Mouse (Mus musculus) c-Kit-positive CD71-positive TER-119-negative erythroid progenitor cells, embryonic 14.5 days (primary cell): ENCODE measurements around the gene Kcnk5.

ENCODE experiments used
- DNase-seq: peaks from one replicate; pipeline ENCODE4 v3.0.0-alpha.2; 2013; ENCODE audit warnings: low read depth

Kcnk5 gene

DNA sequence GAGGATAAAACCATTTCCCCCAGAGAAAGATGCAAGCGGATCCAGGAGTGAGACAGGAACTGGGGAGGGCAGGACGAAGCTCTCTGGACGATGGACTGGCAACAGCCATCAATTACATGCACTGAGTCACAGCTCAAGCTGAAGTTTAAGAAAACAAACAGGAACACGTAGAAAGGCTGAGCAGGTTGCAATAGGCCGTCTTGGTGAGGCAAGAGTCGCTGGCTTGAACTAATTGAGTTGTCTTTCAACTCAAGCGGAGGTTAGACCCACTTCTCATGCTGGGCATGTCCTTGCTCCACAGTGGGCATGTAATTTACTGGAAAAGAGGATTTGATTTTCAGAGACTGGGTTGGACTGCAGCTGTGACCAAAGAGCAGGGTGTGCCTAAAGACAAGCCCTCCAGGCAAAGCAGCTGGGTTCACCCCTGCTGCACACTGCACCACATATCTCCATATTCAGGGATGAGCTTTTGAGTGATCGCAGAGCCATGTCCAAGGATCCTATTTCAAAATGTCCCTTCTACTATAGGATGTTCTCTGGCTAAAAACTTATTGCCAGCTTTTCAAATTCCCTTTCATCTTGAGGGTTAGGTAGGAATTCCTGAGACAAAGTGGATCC is 19.6 kb upstream of the Kcnk5 start:
- DNase-seq, result no peak

DNA sequence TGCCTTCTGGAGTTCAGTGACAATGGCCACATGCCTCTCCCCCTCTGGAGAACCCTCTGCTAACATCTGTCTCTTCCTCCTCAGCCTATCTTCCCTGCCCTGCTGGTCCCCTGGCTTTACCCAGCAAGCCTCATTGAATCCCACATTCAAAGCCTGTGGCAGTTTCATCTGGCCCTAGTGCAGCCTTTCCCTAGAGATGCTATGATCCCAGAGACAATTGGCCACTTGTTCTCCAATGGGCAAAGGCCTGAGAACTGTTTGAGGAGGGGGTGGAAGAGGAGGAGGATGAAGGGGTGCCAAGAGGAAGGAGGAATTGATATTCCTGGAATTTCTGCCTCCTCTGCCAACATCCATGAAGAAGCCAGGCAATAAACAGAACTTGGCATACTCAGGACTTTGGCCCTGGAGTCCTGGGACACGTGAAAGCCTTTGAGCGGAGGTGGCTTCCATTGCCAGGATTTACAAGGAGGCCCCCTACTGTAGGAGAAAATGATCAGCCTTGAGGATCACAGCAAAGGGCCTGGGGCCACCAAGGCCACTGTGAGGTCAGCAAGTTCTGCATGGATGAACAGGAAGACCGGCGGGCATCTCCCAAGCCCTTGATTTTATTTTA is 11.6 kb upstream of the Kcnk5 start:
- no peak for DNase-seq

DNA sequence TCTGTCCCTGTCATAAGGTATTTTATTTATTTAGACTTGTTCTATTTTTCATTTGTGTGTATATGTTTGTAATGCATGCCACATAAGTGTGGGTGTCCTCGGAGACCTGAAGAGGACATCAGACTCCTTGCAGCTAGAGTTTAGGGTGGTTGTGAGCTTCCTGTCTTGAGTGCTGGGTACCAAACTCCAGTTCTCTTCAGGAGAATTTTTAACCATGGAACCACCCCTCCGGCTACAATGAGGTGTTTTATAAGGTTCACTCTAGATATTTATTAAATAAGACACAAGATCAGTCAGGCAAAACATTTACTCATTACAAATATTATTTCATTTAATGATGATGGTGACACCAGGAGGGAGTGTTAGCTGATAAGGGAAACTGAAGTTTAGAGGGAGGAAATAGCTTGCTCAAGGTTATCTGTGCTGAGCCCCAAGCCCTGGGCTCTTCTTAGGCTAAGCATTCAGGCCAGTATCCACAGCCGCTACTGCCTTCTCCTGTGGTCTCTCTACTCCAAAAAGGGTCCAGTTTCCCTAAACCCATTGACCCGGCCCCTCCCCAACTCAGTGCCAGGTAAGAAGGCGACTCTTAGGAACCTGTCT is 9.6 kb upstream of the Kcnk5 start:
- no peak for DNase-seq

DNA sequence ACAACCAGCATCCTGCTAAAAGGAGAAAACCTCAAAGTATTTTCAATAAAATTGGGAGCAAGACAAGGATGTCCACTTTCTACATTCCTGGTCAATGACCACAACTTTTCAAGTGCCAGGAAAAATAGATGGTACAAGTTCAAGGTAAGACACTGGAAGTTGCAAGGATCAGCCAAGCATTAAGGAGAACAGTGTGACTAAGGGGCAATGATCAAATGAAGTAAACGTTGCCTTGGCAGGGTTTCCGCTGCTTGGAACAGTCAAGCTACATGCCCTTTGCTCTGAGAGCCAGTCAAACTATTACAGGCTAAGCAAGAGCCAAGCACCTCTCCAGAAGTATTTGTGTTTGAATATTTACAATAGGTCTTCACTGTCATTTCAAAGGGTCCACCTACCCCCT is 8.1 kb upstream of the Kcnk5 start:
- no peak for DNase-seq

DNA sequence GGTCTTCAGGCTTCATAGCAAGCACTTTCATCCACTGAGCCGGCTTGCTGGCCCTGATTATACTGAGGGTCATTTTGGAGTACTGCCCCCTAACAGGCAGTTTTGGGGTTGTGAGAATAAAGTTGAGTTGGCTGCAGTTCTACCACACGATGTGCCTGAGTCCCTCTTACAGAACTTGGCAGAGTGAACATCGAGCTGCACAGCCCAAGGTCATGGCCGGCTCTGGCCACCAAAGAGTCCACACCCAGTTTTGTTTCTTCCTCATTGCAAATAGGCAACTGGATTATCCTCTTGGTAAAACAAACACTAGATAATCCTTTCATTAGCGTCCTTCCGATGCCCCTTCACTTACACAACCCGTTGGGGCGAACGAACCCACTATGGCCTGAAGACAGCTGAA is 3.8 kb upstream of the Kcnk5 start:
- DNase-seq, result no peak

DNA sequence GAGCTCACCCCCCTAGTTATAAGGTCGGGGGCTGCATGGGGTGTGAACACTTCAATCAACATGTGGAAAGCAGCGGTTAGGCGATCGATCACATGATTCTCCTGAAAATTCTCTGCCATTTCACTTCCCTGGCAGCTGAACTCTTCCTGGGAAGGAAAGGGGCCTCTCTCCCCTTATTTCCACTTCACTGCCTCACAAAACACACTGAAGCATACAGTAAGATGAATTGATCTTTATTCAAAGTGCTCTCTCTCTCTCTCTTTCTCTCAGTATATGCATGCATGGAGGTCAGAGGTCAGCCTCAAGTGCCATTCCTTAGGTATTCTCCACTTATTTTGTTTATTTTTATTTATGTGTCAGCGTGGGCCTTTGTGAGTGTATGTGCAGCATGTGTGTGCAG is 2.1 kb upstream of the Kcnk5 start:
- DNase-seq, result no peak

DNA sequence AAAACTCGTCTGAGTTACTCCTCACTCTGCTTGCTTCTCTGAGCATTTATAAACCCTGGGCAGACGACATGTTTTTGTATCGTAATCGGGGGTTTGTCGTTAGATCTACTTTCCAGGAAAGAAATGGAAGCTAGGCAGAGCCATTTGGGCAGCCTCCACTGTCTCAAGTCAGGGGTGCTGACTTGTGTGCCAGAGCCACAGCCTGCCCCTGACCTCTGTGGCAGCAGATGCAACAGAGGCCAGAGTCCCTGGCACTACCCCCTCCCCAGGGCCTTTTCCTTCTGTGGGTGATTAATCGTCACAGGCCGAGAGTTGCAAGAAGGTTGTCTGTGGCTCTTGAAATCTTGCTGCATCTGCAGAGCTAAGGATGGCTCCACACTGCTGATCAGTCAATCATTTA is 987 bp upstream of the Kcnk5 start:
- no peak for DNase-seq

DNA sequence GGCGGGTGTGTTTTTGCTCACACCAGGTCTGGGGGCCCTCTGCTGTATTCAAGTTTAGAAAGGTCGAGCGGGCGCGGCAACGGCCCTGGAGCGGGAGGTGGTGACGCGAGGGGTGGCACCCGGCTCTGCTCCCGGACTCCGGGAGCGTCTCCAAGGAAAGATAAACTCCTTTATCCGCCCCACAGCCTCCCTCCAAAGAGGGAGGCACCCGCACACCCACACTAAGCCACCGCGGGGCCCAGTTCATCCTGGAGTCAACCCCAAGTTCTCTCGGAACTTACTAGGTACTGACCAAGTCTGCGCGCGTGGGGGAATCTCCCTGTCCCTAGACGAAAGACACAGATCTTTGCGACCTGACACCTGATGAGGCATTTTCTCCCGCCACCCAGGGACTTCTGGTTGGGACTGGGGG is 852 bp downstream of the Kcnk5 start:
- peak; percentile 58 for DNase-seq

DNA sequence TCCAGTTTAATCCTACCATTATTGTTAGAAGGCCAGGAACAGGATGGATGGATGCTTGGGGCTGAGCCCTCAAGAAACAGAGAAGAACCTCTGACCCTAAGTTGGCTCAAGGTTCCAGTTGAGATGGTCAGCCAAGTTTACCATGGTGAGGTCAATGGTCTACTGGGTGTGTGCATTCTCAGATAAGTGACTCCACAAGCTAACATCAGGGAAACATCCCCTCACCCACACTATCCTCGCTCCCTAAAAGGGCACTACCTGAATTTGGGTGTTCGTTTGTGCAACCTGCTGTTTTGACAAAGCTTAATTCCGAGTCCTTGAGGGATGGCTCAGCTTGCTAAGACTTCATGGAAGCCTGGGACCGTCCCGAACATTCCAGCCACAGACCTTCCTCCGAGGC is 1.3 kb downstream of the Kcnk5 start:
- DNase-seq, result no peak

DNA sequence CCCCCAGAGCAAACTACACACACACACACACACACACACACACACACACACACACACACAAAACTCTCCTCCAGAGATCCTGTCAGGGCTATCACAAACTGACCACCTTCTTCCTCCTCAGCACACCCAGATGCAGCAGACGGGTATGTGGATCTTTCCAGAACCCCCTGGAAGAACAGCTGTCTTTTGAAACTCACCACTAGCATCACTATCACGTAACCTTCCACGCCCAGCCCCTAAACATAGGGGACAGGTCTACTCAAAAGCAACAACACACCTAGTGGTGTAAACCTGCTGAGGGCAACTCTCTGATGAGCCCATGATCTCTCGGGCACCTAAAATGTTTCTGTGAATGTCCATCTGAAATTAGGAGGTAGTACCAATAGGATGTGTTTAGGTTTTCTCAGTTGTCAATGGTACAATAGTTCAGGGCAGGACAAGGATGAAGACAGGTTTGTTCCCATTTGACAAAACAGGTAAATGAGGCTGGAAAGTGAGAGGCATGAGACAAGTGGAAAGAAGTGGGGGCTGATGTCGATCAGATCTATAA is 1.8 kb downstream of the Kcnk5 start:
- no peak for DNase-seq

DNA sequence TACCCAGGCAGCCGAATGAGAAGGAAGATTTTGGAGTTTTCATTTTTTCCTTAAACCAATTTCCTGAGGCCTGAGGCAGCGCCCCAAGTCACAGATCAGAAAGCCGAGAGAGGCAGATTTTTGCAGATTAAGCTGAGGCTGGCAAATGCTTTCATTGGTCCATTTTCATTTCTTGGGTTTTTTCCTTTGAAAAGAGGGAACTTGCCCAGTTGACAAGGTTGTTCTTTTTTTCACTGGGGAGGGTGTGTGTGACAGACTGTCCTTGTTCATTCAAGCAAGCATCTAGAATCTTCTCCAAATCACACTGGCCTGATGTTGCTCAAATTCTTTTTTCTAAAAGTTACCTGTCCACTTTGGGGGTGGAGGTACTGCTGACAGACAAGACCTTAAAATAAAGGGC is 2.5 kb downstream of the Kcnk5 start:
- DNase-seq, result no peak

DNA sequence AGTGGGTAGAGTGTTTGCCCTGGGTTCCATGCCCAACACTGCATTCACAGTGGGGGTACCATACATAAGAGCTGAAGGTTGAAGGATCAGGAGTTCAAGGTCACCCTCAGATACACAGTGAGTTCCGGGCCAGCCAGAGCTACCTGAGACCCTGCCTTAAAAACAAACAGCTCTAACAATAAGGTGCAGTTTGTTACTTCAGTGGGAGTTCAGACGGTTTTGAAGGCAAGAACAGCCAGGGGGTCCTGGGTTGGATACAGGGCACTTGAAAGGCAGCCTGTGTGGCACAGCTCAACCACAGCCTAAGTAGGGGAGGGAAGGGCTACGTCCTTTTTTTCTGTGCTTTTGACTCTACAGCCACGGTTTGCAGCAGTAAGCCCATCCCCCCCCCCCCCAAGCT is 3.0 kb downstream of the Kcnk5 start:
- DNase-seq, result no peak

DNA sequence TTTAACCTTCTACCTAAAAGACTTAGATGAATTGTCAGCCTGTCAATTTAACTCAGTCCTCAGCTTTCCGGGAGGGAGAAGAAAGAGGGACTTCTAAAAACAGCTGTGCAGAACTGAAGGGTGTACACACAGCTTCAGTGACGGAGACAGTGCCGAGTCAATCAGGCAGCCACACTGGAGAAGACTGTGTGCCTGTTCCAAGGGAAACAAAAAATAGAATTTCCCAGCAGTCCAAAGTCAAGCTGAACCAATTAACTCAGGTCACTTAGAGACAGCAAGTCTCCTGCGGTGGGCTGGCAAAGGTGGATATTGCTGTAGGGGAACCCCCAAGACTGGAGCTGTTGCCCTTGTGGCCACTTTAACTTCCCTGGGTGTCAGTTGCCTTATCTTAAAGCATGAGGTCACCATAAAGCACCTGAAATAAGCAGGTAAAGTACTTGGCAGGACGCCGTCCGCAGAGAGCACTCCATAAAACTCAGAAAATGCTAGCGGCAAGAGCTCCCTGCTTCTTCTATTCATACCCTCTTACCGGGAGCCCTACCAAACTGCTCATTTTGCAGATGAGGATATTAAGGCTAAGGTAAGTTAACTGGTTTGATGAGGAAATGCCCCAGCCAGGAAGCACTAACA is 4.0 kb downstream of the Kcnk5 start:
- DNase-seq, result no peak

DNA sequence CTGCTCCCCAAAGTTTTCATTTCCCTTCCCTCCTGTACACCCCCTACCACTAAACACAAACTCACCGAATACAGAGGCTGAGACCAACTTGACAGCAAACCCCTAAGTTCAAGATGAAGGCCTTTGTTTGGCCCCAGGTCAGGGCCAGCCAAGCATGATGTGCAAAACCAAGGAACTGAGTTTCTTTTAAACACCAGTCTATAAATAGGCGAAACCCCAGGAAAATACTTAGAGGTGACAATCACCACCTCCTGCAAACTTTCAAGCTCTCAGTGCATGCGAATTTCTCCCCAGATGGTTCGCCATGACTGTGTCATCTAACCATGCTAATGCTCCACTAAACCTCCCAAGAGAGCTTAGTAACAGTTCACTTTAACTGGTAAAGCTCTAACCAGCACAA is 5.9 kb downstream of the Kcnk5 start:
- DNase-seq, result no peak

DNA sequence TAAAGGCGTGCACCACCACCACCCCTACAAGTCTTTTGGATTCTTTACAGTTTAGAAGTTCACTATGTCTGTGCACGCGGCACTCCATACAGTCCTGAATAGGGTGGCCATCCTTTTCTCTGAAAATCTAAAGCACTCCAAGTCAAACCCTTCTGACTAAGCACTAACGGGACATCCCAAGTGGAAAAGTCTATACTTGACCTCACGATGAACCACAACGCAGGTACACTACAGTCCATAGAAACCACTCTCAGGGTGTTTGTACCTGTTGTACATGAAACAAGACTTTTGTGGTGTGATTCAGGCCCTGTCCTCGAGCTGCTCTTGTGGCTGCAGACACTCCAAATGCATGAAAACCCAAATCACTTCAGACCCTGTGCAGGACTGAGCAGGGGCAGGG is 6.5 kb downstream of the Kcnk5 start:
- no peak for DNase-seq

DNA sequence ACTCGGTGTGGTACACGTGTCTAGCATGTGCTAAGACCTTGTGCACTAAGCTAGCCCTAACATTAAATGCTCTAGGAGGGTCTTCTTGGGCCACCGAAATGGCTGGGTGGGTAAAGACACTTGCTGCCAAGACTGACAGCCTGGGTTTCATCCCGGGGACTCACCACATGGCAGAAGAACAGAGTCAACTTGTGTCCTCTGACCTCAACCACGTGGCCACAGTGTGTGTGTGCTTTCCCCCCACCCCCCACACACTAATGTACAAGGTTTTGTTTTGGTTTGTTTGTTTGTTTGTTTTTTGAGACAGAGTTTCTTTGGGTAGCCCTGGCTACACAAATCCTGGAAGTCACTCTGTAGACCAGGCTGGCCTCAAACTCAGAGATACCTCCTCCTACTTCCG is 6.9 kb downstream of the Kcnk5 start:
- no peak for DNase-seq

DNA sequence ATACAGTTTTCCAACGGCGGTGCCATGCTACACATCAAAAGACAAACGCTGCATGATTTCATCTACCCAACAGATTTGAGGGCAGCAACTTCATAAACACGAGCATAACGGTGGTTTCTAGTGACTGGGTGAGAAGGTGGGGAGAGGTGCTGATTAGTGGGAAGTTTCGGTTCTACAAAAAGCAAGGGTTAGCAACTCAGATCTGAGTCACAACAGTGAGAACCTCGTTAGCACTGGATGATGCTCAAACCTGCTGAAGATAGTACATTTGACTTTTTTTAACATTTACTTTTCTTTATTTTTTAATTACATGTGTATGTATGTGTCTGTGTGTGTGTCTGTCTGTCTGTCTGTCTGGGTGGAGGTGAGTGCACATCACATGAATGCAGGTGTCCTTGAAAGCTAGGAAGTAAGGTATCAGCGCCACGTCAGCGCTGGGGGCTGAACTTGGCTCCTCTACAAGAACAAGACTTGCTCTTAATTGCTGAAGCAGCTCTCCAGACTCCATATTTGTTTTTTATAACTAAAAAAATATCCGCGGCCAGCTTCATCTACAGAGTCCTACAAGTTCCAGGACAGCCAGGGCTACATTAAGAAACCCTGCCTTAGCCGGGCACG is 7.6 kb downstream of the Kcnk5 start:
- DNase-seq, result no peak

DNA sequence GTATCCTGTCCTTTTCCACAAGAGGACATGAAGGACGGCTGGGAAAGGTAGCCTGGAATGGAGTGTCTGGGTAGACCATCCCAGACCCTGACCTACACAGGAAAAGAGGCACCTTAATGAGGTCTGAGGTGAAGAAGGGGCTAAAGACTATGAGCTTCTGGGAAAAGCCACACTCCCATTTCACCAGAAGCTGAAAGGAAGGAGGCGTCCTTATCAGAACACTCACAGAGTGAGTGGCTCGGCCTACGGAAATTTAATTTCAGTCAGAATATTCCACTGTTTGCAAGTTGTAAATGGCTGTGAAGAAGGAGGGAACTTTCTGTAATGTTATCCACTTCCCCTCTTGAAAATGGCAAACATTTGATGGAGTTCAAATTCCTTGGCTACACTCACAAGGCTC is 8.7 kb downstream of the Kcnk5 start:
- peak; percentile 65 for DNase-seq

DNA sequence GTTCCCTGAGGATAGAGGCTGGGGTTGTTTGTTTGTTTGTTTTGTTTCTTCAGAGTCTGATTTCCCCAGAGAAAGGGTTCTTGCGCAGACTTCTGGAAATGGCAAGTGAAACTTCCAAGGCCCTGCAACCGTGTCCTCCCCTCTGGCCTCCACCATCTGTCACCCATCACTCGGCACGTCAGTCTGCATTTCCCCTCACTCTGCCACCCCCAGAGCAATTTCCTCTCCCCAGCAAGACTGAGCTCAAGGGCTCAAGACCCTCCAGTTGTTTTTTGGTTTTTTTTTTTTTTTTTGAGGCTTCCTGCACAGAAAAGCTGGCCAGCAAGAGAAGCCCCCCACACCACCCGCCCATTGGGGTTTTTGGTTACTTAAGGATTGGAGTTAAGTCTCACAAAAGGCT is 9.1 kb downstream of the Kcnk5 start:
- no peak for DNase-seq

DNA sequence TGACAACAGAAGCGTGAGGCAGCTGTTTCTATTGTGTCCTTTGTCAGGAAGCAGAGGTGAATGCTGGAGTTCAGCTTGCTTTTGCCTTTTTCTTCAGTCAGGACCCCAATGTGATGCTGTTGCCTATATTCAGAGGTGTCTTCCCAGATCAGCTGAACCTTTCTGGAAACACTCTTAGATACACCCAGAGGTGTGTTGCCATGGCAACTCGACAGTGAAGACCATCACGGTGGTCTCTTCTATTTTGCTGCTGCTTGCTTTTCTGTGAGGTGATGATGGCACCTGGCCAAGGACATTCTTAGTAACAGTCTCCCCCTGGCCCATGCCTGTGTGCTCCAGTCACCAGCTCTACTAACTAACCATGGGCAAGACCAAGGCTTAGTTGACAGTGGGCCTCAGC is 9.8 kb downstream of the Kcnk5 start:
- DNase-seq, result no peak

DNA sequence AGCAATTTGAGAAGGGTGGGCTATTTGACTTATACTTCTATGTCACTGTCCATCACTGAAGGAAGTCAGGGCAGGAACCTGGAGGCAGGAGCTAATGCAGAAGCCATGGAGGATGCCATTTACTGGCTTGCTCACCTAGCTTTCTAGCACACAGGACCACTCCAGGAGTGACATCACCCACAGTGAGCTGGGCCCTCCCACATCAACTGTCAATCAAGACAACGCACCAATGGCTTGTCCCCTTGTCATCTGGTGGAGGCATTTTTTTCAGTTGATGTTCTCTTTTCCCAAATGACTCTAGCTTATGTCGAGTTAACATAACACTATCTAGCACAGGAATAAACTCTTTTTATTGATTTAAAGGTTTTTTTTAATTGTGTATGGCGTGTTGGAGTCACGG is 12.4 kb downstream of the Kcnk5 start:
- no peak for DNase-seq

DNA sequence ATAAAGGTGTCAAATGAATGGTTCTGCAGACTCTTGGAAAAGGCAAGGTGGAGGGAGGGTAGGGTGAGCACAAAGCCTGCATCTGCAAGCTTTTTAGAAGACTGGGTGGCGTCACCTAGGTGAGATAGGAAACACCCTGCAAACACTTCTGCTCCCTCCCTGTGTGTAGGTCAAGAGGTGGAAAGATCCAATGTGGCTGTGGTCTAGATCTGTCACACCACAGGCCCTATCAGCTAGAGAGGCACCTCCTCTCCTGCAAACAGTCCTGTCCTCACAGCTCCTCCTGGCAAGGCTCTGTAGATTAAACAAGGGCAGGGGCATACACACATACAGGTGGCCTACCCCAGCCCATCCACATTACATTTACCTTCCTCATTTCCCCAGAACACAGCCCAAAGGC is 13.1 kb downstream of the Kcnk5 start:
- no peak for DNase-seq

DNA sequence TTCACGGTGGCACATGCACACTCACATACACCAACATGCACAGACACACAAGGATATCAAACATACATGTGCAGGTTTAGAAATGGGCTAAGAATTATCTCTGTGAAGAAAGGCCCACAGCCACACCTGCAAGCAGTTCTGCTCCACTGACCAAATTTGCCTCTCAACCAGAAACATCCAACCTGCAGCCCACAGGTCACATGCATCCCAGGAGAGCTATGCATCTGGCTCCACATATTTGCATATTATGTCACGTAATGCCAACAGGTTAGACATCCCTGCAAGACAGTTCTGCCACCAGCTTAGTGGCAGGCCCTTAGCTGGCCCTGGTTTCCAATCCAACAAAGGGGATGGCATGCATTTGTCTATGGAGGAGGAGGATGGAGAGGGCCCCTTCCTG is 13.6 kb downstream of the Kcnk5 start:
- DNase-seq, result no peak
